Mouse (Mus musculus) G1E (cell line): ENCODE results near the gene Zfp36l2. TPM values are rescaled to one million over a fixed set of nuclear protein-coding genes. Genes with fewer than 3 reads are reported as not detected.

Experiments used
- ATAC-seq: 2 replicates; pipeline ENCODE4 v1.8.0; 2016; ENCODE audit warnings: mild to moderate bottlenecking; ENCODE audit not compliant: insufficient number of reproducible peaks, poor library complexity, low FRiP score, severe bottlenecking; ENCODE audit errors: extremely low read depth
- DNase-seq: peaks from one replicate; pipeline ENCODE4 v3.0.0; 2012; ENCODE audit warnings: low spot score
- H3K27me3 ChIP-seq: 2 replicates; pipeline ENCODE4 v1.6.1; 2012; ENCODE audit warnings: mild to moderate bottlenecking, low read length, inconsistent platforms; ENCODE audit not compliant: insufficient read depth
- H3K36me3 ChIP-seq: replicated peaks from 2 replicates; pipeline ENCODE3; 2012; ENCODE audit warnings: mild to moderate bottlenecking, inconsistent platforms
- H3K4me1 ChIP-seq: 2 replicates; pipeline ENCODE4 v1.6.1; 2012; ENCODE audit warnings: low read depth, low read length, inconsistent platforms, mixed read lengths; ENCODE audit not compliant: insufficient read depth
- H3K4me3 ChIP-seq: 2 replicates; pipeline ENCODE4 v1.5.1; 2012; ENCODE audit warnings: low read depth, mild to moderate bottlenecking, inconsistent platforms, low read length, moderate library complexity, mixed read lengths
- H3K9me3 ChIP-seq: replicated peaks from 2 replicates; pipeline ENCODE4 v1.6.1; 2012; ENCODE audit warnings: inconsistent platforms
- CTCF ChIP-seq: IDR thresholded peaks from 2 replicates; pipeline ENCODE4 v1.5.1; 2012; ENCODE audit warnings: low read depth, low read length, inconsistent platforms, mixed read lengths
- GATA1 ChIP-seq: IDR thresholded peaks from 2 replicates; pipeline ENCODE4 v1.6.1; 2012; ENCODE audit warnings: borderline replicate concordance, low read length, inconsistent platforms, mixed read lengths
- GATA2 ChIP-seq: IDR thresholded peaks from 2 replicates; pipeline ENCODE4 v1.6.1; 2012; ENCODE audit warnings: low read depth, low read length, inconsistent platforms, borderline replicate concordance
- POLR2AphosphoS5 ChIP-seq: IDR thresholded peaks from 2 replicates; pipeline ENCODE4 v1.6.1; 2012; ENCODE audit warnings: low read depth, low read length, inconsistent platforms; ENCODE audit not compliant: insufficient replicate concordance
- TAL1 ChIP-seq: conservative IDR thresholded peaks from 2 replicates; pipeline ENCODE4 v1.6.1; 2012; ENCODE audit warnings: low read depth, low read length, inconsistent platforms, mixed read lengths
- polyA plus RNA-seq: library from polyadenylated mRNA; stranded (reverse); fragments of >175 nt; gene quantifications from 2 replicates; pipeline ENCODE4 v1.2.3, GENCODE M21; 2012
- total RNA-seq, 2 experiments: library from RNA; stranded (forward) in 1 of 2; stranded (reverse) in 1 of 2; fragments of 200-1000 nt in 1 of 2; fragments of >200 nt in 1 of 2; fragmentation: Nextera tagmentation in 1 of 2; gene quantifications; 2 replicates each; pipeline ENCODE4 v1.2.3; 2014 to 2017

The Zfp36l2 gene
- total and polyA plus RNA-seq, 3 experiments = 112 to 884 (median 417) TPM

GRCm38 (mm10) chr17:84181502-84182310 is 6.0 kb downstream of the Zfp36l2 start:
- peak; percentile 68 for DNase-seq
- peak overlapping the region; percentile 71 for H3K4me3 ChIP-seq
- H3K27me3 ChIP-seq = no peaks in the 10 kb centered on the region
- H3K9me3 ChIP-seq = no peaks in the 10 kb centered on the region
- peaks cover 61% of the 10 kb centered on the region for H3K4me1 ChIP-seq
- peak; percentile 29 for ATAC-seq
- peaks cover 35% of the 10 kb centered on the region for H3K36me3 ChIP-seq
- TF ChIP-seq CTCF (no peak), POLR2AphosphoS5 (peak; percentile 66)

DNA sequence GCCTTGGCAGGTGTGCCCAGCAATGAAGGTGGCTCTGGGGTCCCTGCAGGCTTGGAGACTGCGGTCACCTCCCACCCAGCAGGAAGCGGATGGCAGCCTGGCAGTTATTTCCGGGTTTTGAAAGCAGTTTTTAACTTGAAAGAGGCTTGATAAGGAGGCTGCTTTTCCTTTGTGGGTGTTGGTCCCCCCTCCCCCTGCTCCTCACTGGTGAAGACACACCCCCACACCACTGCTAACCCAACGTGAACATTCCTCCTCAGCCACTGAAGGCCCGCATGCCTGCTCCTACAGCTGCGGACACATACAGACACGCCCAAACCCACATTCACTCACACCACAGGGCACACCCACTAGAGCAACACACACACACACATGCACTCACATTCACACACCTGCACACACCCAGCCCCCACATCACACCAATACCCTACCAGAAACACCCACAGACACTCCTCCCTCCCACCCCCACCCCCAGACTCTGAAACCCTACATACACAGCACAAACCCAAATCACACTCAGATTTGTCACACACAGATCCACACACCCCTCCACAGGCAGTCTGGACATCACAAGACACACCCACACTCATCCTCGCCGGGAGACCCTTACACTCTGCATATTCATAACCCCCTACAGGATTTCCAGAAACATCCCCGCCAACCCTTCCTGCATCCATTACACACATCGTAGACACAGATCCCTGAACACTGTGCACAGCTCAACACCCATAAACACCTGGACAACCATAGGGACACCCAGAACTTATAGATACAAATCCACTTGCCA is 6.8 kb downstream of the Zfp36l2 start:
- TF ChIP-seq GATA2 (no peak), GATA1 (no peak), POLR2AphosphoS5 (peak; percentile 98)
- ATAC-seq = peak; percentile 59
- H3K27me3 ChIP-seq = no peaks in the 10 kb centered on the region
- peaks cover 69% of the 10 kb centered on the region for H3K4me1 ChIP-seq
- no peaks in the 10 kb centered on the region for H3K9me3 ChIP-seq
- H3K36me3 ChIP-seq = peaks cover 29% of the 10 kb centered on the region
- peak; percentile 82 for DNase-seq
- H3K4me3 ChIP-seq = peak overlapping the region; percentile 71

DNA sequence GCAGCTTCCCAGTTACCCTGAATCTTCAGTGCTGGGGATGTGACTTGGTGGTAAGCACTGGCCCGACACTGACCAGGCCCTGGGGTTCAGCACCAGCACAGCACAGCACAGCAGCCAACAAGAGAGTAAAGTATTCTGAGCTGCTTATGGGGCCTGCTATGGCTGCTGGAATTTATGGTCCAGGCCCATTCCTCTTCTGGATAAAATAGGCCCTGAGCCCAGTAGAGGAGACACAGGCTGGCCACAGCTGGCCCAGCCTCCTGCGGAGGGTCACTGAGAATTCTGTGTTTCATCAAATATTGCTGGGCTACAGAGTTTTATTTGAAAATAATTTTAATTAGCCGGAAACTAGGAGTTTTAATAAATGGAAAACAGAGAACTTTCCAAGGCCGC is 7.8 kb downstream of the Zfp36l2 start:
- ATAC-seq (no peak), DNase-seq (no peak)
- H3K9me3 ChIP-seq = peaks cover 8% of the 10 kb centered on the region
- H3K4me3 ChIP-seq = peak overlapping the region; percentile 7; the same call in 1 of the 2 replicates
- H3K4me1 ChIP-seq = peaks cover 73% of the 10 kb centered on the region
- TF ChIP-seq CTCF (no peak), TAL1 (no peak), POLR2AphosphoS5 (peak; percentile 36; the same call in 1 of the 2 replicates)
- no peaks in the 10 kb centered on the region for H3K27me3 ChIP-seq
- peaks cover 28% of the 10 kb centered on the region for H3K36me3 ChIP-seq

- peaks cover 25% of the 10 kb centered on the region for H3K36me3 ChIP-seq
- no peaks in the 10 kb centered on the region for H3K27me3 ChIP-seq
- H3K4me1 ChIP-seq = peaks cover 73% of the 10 kb centered on the region
- H3K9me3 ChIP-seq = peaks cover 8% of the 10 kb centered on the region
- H3K4me3 ChIP-seq = peak overlapping the region; percentile 7; the same call in 1 of the 2 replicates
- no peak for ATAC-seq
- TF ChIP-seq CTCF (no peak), POLR2AphosphoS5 (peak; percentile 90; the same call in 1 of the 2 replicates)
- DNase-seq = no peak
Measured at GRCm38 (mm10) chr17:84179026-84179972, 8.4 kb downstream of the Zfp36l2 start.

DNA sequence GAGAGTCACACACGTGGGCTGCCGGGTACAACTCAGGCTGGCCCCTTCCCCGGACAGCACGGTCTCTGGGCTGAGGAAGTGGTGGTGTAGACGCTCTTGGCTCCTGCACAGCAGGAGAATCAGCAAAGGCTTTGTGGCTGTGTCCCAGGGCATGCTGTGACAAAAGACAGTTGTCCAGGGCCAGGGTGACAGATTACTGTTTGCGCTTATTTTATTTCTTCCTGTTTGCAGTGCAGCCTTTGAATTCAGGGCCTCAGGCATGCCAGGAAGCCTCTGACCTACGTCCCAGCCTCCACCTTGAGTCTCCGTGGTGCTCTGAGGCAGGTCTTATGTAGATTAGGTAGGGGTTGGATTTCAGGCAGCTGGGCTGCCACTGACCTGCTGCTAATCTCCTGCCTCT is 10.3 kb downstream of the Zfp36l2 start:
- H3K36me3 ChIP-seq = peaks cover 20% of the 10 kb centered on the region
- H3K27me3 ChIP-seq = no peaks in the 10 kb centered on the region
- peaks cover 62% of the 10 kb centered on the region for H3K4me1 ChIP-seq
- no peak overlapping the region for H3K4me3 ChIP-seq
- H3K9me3 ChIP-seq = peaks cover 8% of the 10 kb centered on the region
- DNase-seq (no peak), ATAC-seq (no peak)
- TF ChIP-seq POLR2AphosphoS5 = no peak
- TF ChIP-seq CTCF = no peak
- no peak for TF ChIP-seq TAL1
- TF ChIP-seq GATA1 = no peak
- TF ChIP-seq GATA2 = no peak

- ATAC-seq (no peak), DNase-seq (no peak)
- Histone ChIP-seq H3K4me1 (peaks cover 52% of the 10 kb centered on the region), H3K9me3 (peaks cover 8% of the 10 kb centered on the region), H3K4me3 (no peak overlapping the region), H3K27me3 (no peaks in the 10 kb centered on the region), H3K36me3 (peaks cover 20% of the 10 kb centered on the region)
- TF ChIP-seq GATA2 = no peak
Measured at GRCm38 (mm10) chr17:84176446-84176845, 11.3 kb downstream of the Zfp36l2 start.
